Mouse (Mus musculus) liver, embryonic 15.5 days (tissue): ENCODE results near the gene Bbs12. TPM values are rescaled to one million over a fixed set of nuclear protein-coding genes. Genes with fewer than 3 reads are reported as not detected.

Experiments
- ATAC-seq: fragments of 200-750 bp; cut with Nextera tagmentation; 2 replicates; pipeline ENCODE4 v1.8.0; 2017; ENCODE audit warnings: moderate number of reproducible peaks, mild to moderate bottlenecking, moderate library complexity; ENCODE audit not compliant: insufficient read depth
- H3K27ac ChIP-seq: fragments of 300-500 bp; sonication (generic); replicated peaks from 2 replicates; pipeline ENCODE4 v1.5.1; 2015; ENCODE audit warnings: mild to moderate bottlenecking, inconsistent platforms
- H3K27me3 ChIP-seq: fragments of 300-500 bp; sonication (generic); 2 replicates; pipeline ENCODE4 v1.6.1; 2015; ENCODE audit warnings: mild to moderate bottlenecking, inconsistent platforms
- H3K36me3 ChIP-seq: fragments of 300-500 bp; sonication (generic); replicated peaks from 2 replicates; pipeline ENCODE4 v1.6.1; 2015; ENCODE audit warnings: moderate library complexity, mild to moderate bottlenecking, inconsistent platforms
- H3K4me1 ChIP-seq: fragments of 300-500 bp; sonication (generic); replicated peaks from 2 replicates; pipeline ENCODE4 v1.6.1; 2015; ENCODE audit warnings: inconsistent platforms
- H3K4me2 ChIP-seq: fragments of 300-500 bp; sonication (generic); 2 replicates; pipeline ENCODE4 v1.6.1; 2015; ENCODE audit warnings: moderate library complexity, mild to moderate bottlenecking, inconsistent platforms
- H3K4me3 ChIP-seq: fragments of 300-500 bp; sonication (generic); replicated peaks from 2 replicates; pipeline ENCODE4 v1.5.1; 2015; ENCODE audit warnings: mild to moderate bottlenecking, inconsistent platforms
- H3K9ac ChIP-seq: fragments of 300-500 bp; sonication (generic); 2 replicates; pipeline ENCODE4 v1.6.1; 2015; ENCODE audit warnings: moderate library complexity, mild to moderate bottlenecking, inconsistent platforms
- H3K9me3 ChIP-seq: fragments of 300-500 bp; sonication (generic); replicated peaks from 2 replicates; pipeline ENCODE4 v1.6.1; 2016; ENCODE audit warnings: inconsistent platforms
- WGBS: fragments of 180-500 bp; shearing (Covaris S2); methylation state at CpG from one replicate; pipeline ENCODE4 v1.1.7; 2015; ENCODE audit warnings: mixed read lengths; ENCODE audit not compliant: insufficient replicate concordance; 5-methylcytosine and 5-hydroxymethylcytosine counted together
- polyA plus RNA-seq: library from polyadenylated mRNA; unstranded; fragments of >200 nt; fragmentation: Nextera tagmentation; extraction: Ambion mirVana; gene quantifications from 2 replicates; pipeline ENCODE4 v1.2.1, GENCODE M21; 2015

Bbs12 gene
- polyA plus RNA-seq, 1 experiment from 2014 or later, result 2.6 TPM

GRCm38 (mm10) chr3:37290881-37291541 is 21.3 kb upstream of the Bbs12 start:
- Histone ChIP-seq H3K4me3 (no peak overlapping the region), H3K4me1 (no peaks in the 10 kb centered on the region), H3K9me3 (no peaks in the 10 kb centered on the region), H3K27me3 (no peaks in the 10 kb centered on the region), H3K4me2 (no peak overlapping the region), H3K36me3 (no peaks in the 10 kb centered on the region), H3K27ac (no peak overlapping the region), H3K9ac (no peak overlapping the region)
- 54% methylated on average over 7 of the region's 7 CpGs for WGBS
- no peak for ATAC-seq

- H3K36me3 ChIP-seq, result no peaks in the 10 kb centered on the region
- no peaks in the 10 kb centered on the region for H3K9me3 ChIP-seq
- no peaks in the 10 kb centered on the region for H3K27me3 ChIP-seq
- no peaks in the 10 kb centered on the region for H3K4me1 ChIP-seq
- ATAC-seq, result no peak
- no peak overlapping the region for H3K4me2 ChIP-seq
- no peak overlapping the region for H3K9ac ChIP-seq
- no peak overlapping the region for H3K27ac ChIP-seq
- 72% methylated on average over 2 of the region's 2 CpGs for WGBS
- no peak overlapping the region for H3K4me3 ChIP-seq
Measured at GRCm38 (mm10) chr3:37291929-37292328, 20.4 kb upstream of the Bbs12 start.

- 53% methylated on average over 2 of the region's 2 CpGs for WGBS
- H3K36me3 ChIP-seq, result no peaks in the 10 kb centered on the region
- ATAC-seq, result no peak
Measured at GRCm38 (mm10) chr3:37292654-37293053, 19.7 kb upstream of the Bbs12 start.

GRCm38 (mm10) chr3:37299470-37299869 is 12.9 kb upstream of the Bbs12 start:
- WGBS, result 58% methylated on average over 3 of the region's 3 CpGs
- Histone ChIP-seq H3K27ac (no peak overlapping the region), H3K4me1 (peaks cover 13% of the 10 kb centered on the region), H3K4me3 (no peak overlapping the region), H3K36me3 (no peaks in the 10 kb centered on the region), H3K9ac (no peak overlapping the region), H3K4me2 (no peak overlapping the region), H3K9me3 (no peaks in the 10 kb centered on the region), H3K27me3 (no peaks in the 10 kb centered on the region)
- no peak for ATAC-seq

More at GRCm38 (mm10) chr3:37292654-37293053, 19.7 kb upstream of the Bbs12 start:
- no peak overlapping the region for H3K9ac ChIP-seq
- H3K4me1 ChIP-seq, result no peaks in the 10 kb centered on the region
- no peaks in the 10 kb centered on the region for H3K9me3 ChIP-seq
- no peaks in the 10 kb centered on the region for H3K27me3 ChIP-seq
- H3K4me3 ChIP-seq, result no peak overlapping the region
- no peak overlapping the region for H3K27ac ChIP-seq
- no peak overlapping the region for H3K4me2 ChIP-seq

- Histone ChIP-seq H3K9ac (no peak overlapping the region), H3K4me2 (no peak overlapping the region), H3K27me3 (no peaks in the 10 kb centered on the region), H3K4me1 (peaks cover 14% of the 10 kb centered on the region), H3K36me3 (no peaks in the 10 kb centered on the region), H3K9me3 (no peaks in the 10 kb centered on the region), H3K27ac (no peak overlapping the region), H3K4me3 (no peak overlapping the region)
- ATAC-seq, result no peak
- WGBS, result 24% methylated on average over 12 of the region's 12 CpGs
Measured at GRCm38 (mm10) chr3:37302685-37303084, 9.7 kb upstream of the Bbs12 start.

- Histone ChIP-seq H3K27ac (peak overlapping the region; percentile 80), H3K9ac (no peak overlapping the region), H3K4me2 (no peak overlapping the region; the same call in 1 of the 2 replicates), H3K27me3 (no peaks in the 10 kb centered on the region), H3K4me3 (no peak overlapping the region), H3K9me3 (no peaks in the 10 kb centered on the region), H3K4me1 (peaks cover 14% of the 10 kb centered on the region), H3K36me3 (no peaks in the 10 kb centered on the region)
- WGBS, result 18% methylated on average over 8 of the region's 8 CpGs
- ATAC-seq, result peak; percentile 73
Measured at GRCm38 (mm10) chr3:37303392-37304139, 8.8 kb upstream of the Bbs12 start.

GRCm38 (mm10) chr3:37311897-37312369 is 421 bp upstream of the Bbs12 start:
- 1% methylated on average over 10 of the region's 10 CpGs for WGBS
- Histone ChIP-seq H3K9ac (peak overlapping the region; percentile 73), H3K4me2 (peak overlapping the region; percentile 90), H3K4me3 (peak overlapping the region; percentile 80), H3K27me3 (no peaks in the 10 kb centered on the region), H3K4me1 (peaks cover 19% of the 10 kb centered on the region), H3K27ac (no peak overlapping the region), H3K36me3 (no peaks in the 10 kb centered on the region), H3K9me3 (no peaks in the 10 kb centered on the region)
- ATAC-seq, result peak; percentile 57

- peaks cover 19% of the 10 kb centered on the region for H3K4me1 ChIP-seq
Measured at GRCm38 (mm10) chr3:37313371-37313770, 1.0 kb downstream of the Bbs12 start.

GRCm38 (mm10) chr3:37316233-37316632 is 3.9 kb downstream of the Bbs12 start:
- 78% methylated on average over 1 of the region's 1 CpGs for WGBS
- H3K4me3 ChIP-seq, result no peak overlapping the region
- H3K9me3 ChIP-seq, result no peaks in the 10 kb centered on the region
- H3K4me2 ChIP-seq, result no peak overlapping the region
- H3K36me3 ChIP-seq, result peaks cover 7% of the 10 kb centered on the region; the same call in 1 of the 2 replicates
- H3K27me3 ChIP-seq, result no peaks in the 10 kb centered on the region
- no peak overlapping the region for H3K27ac ChIP-seq
- ATAC-seq, result no peak
- H3K4me1 ChIP-seq, result peaks cover 18% of the 10 kb centered on the region
- no peak overlapping the region for H3K9ac ChIP-seq

More at GRCm38 (mm10) chr3:37313371-37313770, 1.0 kb downstream of the Bbs12 start:
- WGBS, result 19% methylated on average over 1 of the region's 1 CpGs
- Histone ChIP-seq H3K4me3 (peak overlapping the region; percentile 80), H3K36me3 (no peaks in the 10 kb centered on the region), H3K27ac (peak overlapping the region; percentile 30; the same call in 1 of the 2 replicates), H3K9me3 (no peaks in the 10 kb centered on the region), H3K27me3 (no peaks in the 10 kb centered on the region), H3K4me2 (peak overlapping the region; percentile 90), H3K9ac (no peak overlapping the region)
- ATAC-seq, result no peak

- H3K36me3 ChIP-seq, result peaks cover 4% of the 10 kb centered on the region; the same call in 1 of the 2 replicates
- H3K27me3 ChIP-seq, result no peaks in the 10 kb centered on the region
- peaks cover 23% of the 10 kb centered on the region for H3K4me1 ChIP-seq
- no peak overlapping the region for H3K27ac ChIP-seq
- WGBS, result 19% methylated on average over 3 of the region's 3 CpGs
- ATAC-seq, result no peak
- no peak overlapping the region for H3K4me2 ChIP-seq
- no peak overlapping the region for H3K4me3 ChIP-seq
- no peak overlapping the region for H3K9ac ChIP-seq
- no peaks in the 10 kb centered on the region for H3K9me3 ChIP-seq
Measured at GRCm38 (mm10) chr3:37324310-37324709, 12.0 kb downstream of the Bbs12 start.

GRCm38 (mm10) chr3:37325317-37326112 is 13.2 kb downstream of the Bbs12 start:
- H3K4me1 ChIP-seq, result peaks cover 23% of the 10 kb centered on the region
- H3K4me3 ChIP-seq, result no peak overlapping the region
- no peak overlapping the region for H3K9ac ChIP-seq
- no peaks in the 10 kb centered on the region for H3K36me3 ChIP-seq
- H3K4me2 ChIP-seq, result no peak overlapping the region
- H3K27ac ChIP-seq, result no peak overlapping the region
- H3K27me3 ChIP-seq, result no peaks in the 10 kb centered on the region
- ATAC-seq, result no peak
- H3K9me3 ChIP-seq, result no peaks in the 10 kb centered on the region
- 45% methylated on average over 5 of the region's 5 CpGs for WGBS
